Mouse (Mus musculus) ES-E14 (cell line): ENCODE data around the gene Olfr414.

ENCODE experiments used
- ZC3H11A ChIP-seq: IDR thresholded peaks from 2 replicates; pipeline ENCODE4 v1.6.1; 2012; ENCODE audit warnings: low read depth, mild to moderate bottlenecking, inconsistent platforms, low read length, borderline replicate concordance
- ZNF384 ChIP-seq: IDR thresholded peaks from 2 replicates; pipeline ENCODE4 v1.6.1; 2012; ENCODE audit warnings: low read depth, low read length, inconsistent platforms

DNA sequence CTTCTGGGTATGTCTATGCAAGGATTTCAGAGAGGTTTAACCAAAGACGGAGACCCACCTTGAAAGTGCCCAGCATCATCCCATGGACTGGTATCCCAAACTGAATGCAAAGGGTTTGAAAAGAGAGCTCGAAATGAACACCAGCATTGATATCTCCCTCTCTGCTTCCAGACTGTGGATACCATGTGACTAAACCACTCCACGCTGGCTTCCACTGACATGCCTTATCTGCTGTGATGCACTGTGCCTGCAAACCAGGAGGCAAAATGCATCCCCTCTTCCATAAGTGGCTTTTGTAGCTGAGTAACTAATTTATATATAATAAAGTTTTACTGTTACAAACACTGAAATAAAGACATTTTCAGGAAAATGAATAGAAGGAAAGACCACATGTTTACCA is 41.5 kb downstream of the Olfr414 start:
- TF ChIP-seq ZC3H11A (no peak), ZNF384 (no peak)
